Mouse (Mus musculus) heart, postnatal 0 days (tissue): ENCODE measurements around the gene Tmem185b. TPM values are rescaled to one million over a fixed set of nuclear protein-coding genes. Genes with fewer than 3 reads are reported as not detected.

Experiments
- ATAC-seq: fragments of 200-750 bp; cut with Nextera tagmentation; 2 replicates; pipeline ENCODE4 v1.8.0; 2017; ENCODE audit warnings: low read depth, moderate number of reproducible peaks, moderate library complexity; ENCODE audit not compliant: insufficient read depth
- DNase-seq: peaks from one replicate; pipeline ENCODE4 v3.0.0-alpha.2; 2016; ENCODE audit warnings: low spot score
- H3K27ac ChIP-seq: fragments of 300-500 bp; sonication (generic); 2 replicates; pipeline ENCODE4 v1.5.1; 2014; ENCODE audit warnings: low read depth, mild to moderate bottlenecking
- H3K27me3 ChIP-seq: fragments of 300-500 bp; sonication (generic); 2 replicates; pipeline ENCODE4 v1.6.1; 2014; ENCODE audit warnings: low read length, mixed read lengths; ENCODE audit not compliant: control insufficient read depth, insufficient read depth
- H3K36me3 ChIP-seq: fragments of 300-500 bp; sonication (generic); replicated peaks from 2 replicates; pipeline ENCODE4 v1.6.1; 2014; ENCODE audit warnings: low read length, mixed read lengths; ENCODE audit not compliant: control insufficient read depth, insufficient read depth
- H3K4me1 ChIP-seq: fragments of 300-500 bp; sonication (generic); 2 replicates; pipeline ENCODE4 v1.6.1; 2014; ENCODE audit warnings: antibody characterized with exemption; ENCODE audit not compliant: control insufficient read depth, insufficient read depth
- H3K4me2 ChIP-seq: fragments of 300-500 bp; sonication (generic); 2 replicates; pipeline ENCODE4 v1.6.1; 2014; ENCODE audit warnings: low read depth, mild to moderate bottlenecking, low read length, moderate library complexity
- H3K4me3 ChIP-seq: fragments of 300-500 bp; sonication (generic); 2 replicates; pipeline ENCODE4 v1.5.1; 2014; ENCODE audit warnings: low read depth, low read length
- H3K9ac ChIP-seq: fragments of 300-500 bp; sonication (generic); replicated peaks from 2 replicates; pipeline ENCODE4 v1.6.1; 2014; ENCODE audit warnings: low read depth, low read length, mixed read lengths
- H3K9me3 ChIP-seq: fragments of 300-500 bp; sonication (generic); replicated peaks from 2 replicates; pipeline ENCODE4 v1.6.1; 2016; ENCODE audit warnings: low read length; ENCODE audit not compliant: control insufficient read depth
- CTCF ChIP-seq: IDR thresholded peaks from 2 replicates; pipeline ENCODE4 v1.5.1; 2016; ENCODE audit warnings: antibody characterized with exemption, control low read depth, low read depth
- EP300 ChIP-seq: IDR thresholded peaks from 2 replicates; pipeline ENCODE4 v1.6.1; 2016; ENCODE audit warnings: antibody characterized with exemption, low read depth
- WGBS: fragments of 180-500 bp; shearing (Covaris S2); extraction: QIAGEN DNeasy Blood & Tissue Kit; methylation state at CpG from one replicate; pipeline ENCODE4 v1.1.7; 2014; 5-methylcytosine and 5-hydroxymethylcytosine counted together
- polyA plus RNA-seq: library from polyadenylated mRNA; unstranded; fragments of >200 nt; fragmentation: Nextera tagmentation; extraction: Ambion mirVana; gene quantifications from 2 replicates; pipeline ENCODE4 v1.2.1, GENCODE M21; 2015
- total RNA-seq: library from RNA; depleted of rRNA; stranded (reverse); fragments of >200 nt; gene quantifications from 2 replicates; pipeline ENCODE4 v1.2.3, GENCODE M21; 2014; ENCODE audit warnings: low replicate concordance

Tmem185b gene
- total and polyA plus RNA-seq, 2 experiments from 2014 or later, result 20.7 to 28.5 TPM

DNA sequence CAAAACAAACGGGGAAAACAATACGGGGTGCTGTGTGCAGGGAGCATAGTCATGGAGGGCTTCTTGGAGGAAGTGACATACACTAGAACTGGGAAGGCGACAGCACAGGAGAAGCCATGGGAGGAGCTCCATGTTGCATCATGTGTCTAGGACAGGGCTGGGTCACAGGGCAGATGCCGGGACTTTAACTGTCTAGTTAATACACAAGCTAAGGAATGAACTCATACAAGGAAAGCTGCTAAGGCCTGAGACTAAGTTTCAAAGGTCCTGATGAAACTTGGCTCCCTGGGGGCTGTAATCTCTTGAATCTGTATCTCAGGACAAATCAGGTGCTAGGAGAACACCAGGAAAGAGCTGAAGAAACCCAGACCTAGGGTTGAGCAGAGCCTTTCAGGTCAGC lies 3.2 kb upstream of the Tmem185b start:
- H3K4me1 ChIP-seq, result peaks cover 15% of the 10 kb centered on the region
- H3K27ac ChIP-seq, result no peak overlapping the region
- no peaks in the 10 kb centered on the region for H3K9me3 ChIP-seq
- no peak overlapping the region for H3K4me2 ChIP-seq
- H3K36me3 ChIP-seq, result peaks cover 7% of the 10 kb centered on the region; the same call in 1 of the 2 replicates
- 76% methylated on average over 4 of the region's 4 CpGs for WGBS
- H3K4me3 ChIP-seq, result no peak overlapping the region
- H3K27me3 ChIP-seq, result no peaks in the 10 kb centered on the region
- no peak for DNase-seq
- no peak for ATAC-seq
- H3K9ac ChIP-seq, result no peak overlapping the region
- no peak for TF ChIP-seq CTCF
- TF ChIP-seq EP300, result no peak

GRCm38 (mm10) chr1:119523369-119523768 lies 2.6 kb upstream of the Tmem185b start:
- H3K9me3 ChIP-seq, result no peaks in the 10 kb centered on the region
- DNase-seq (no peak), ATAC-seq (no peak)
- 75% methylated on average over 7 of the region's 7 CpGs for WGBS
- H3K4me2 ChIP-seq, result no peak overlapping the region
- H3K4me3 ChIP-seq, result no peak overlapping the region
- peaks cover 15% of the 10 kb centered on the region for H3K4me1 ChIP-seq
- H3K36me3 ChIP-seq, result peaks cover 10% of the 10 kb centered on the region
- no peaks in the 10 kb centered on the region for H3K27me3 ChIP-seq
- no peak for TF ChIP-seq EP300
- TF ChIP-seq CTCF, result no peak
- H3K27ac ChIP-seq, result no peak overlapping the region
- H3K9ac ChIP-seq, result no peak overlapping the region

DNA sequence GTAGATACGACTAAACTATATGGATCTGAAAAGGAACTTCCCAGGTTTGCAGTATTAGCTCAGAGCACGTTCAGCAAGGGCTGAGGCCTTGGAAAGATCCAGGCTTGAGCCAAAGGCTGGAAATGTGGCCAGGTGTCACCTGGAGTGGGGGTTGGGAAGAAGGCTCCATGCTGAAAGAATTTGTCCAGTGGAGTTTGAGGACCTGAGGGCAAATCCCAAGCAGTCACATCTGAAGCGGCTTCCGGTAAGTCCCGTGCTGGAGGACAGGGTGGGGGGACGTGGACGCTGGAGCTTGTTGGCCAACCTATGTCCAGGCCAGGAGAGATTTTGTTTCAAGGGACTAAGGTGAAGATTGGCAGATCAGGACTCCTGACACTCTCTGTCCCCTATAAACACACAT lies 2.1 kb upstream of the Tmem185b start:
- no peak overlapping the region for H3K9ac ChIP-seq
- 89% methylated on average over 7 of the region's 7 CpGs for WGBS
- no peak for TF ChIP-seq CTCF
- no peak for TF ChIP-seq EP300
- H3K27me3 ChIP-seq, result no peaks in the 10 kb centered on the region
- peaks cover 15% of the 10 kb centered on the region for H3K36me3 ChIP-seq
- ATAC-seq (no peak), DNase-seq (no peak)
- 0 out of 2 replicates have a peak, but pooled peaks cover under 1% of the 10 kb centered on the region for H3K9me3 ChIP-seq
- H3K4me3 ChIP-seq, result no peak overlapping the region
- H3K4me1 ChIP-seq, result peaks cover 15% of the 10 kb centered on the region
- no peak overlapping the region for H3K4me2 ChIP-seq
- H3K27ac ChIP-seq, result no peak overlapping the region

DNA sequence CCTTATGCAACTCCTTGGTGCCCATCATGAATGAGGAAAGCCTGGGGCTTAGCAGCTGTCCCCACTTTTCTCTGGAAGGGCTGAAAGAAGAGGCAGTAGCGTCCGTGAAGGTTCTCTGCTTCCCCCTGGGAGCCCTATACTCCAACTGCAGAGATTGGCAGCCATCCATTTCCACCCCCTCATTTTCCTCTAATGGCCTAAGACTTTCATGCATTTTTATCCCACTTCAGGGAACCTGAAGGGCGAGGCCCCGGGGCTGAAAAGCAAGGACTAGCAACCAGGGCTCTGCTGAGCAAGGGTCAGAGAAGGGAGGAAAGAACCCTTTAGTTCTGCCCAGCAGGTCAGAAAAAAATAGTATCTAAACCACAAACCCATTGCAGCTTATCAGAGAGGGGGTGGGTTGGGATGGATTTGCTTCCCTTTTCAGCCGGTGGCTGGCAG lies 936 bp upstream of the Tmem185b start:
- 16% methylated on average over 5 of the region's 5 CpGs for WGBS
- Histone ChIP-seq H3K27me3 (no peaks in the 10 kb centered on the region), H3K9me3 (0 out of 2 replicates have a peak, but pooled peaks cover 4% of the 10 kb centered on the region), H3K4me1 (peaks cover 15% of the 10 kb centered on the region), H3K4me2 (peak overlapping the region; percentile 97), H3K27ac (peak overlapping the region; percentile 86), H3K4me3 (peak overlapping the region; percentile 61), H3K36me3 (peaks cover 19% of the 10 kb centered on the region), H3K9ac (peak overlapping the region; percentile 74)
- DNase-seq, result peak; percentile 31
- no peak for ATAC-seq
- TF ChIP-seq EP300 (no peak), CTCF (no peak)

- Histone ChIP-seq H3K4me2 (no peak overlapping the region), H3K4me1 (peaks cover 7% of the 10 kb centered on the region), H3K4me3 (no peak overlapping the region), H3K9me3 (0 out of 2 replicates have a peak, but pooled peaks cover 4% of the 10 kb centered on the region), H3K27me3 (no peaks in the 10 kb centered on the region), H3K27ac (no peak overlapping the region), H3K9ac (no peak overlapping the region), H3K36me3 (peaks cover 19% of the 10 kb centered on the region)
- DNase-seq (no peak), ATAC-seq (no peak)
- TF ChIP-seq CTCF, result no peak
- no peak for TF ChIP-seq EP300
- 84% methylated on average over 13 of the region's 13 CpGs for WGBS
These were observed 5.0 kb downstream of the Tmem185b start for GRCm38 (mm10) chr1:119530941-119531340.

DNA sequence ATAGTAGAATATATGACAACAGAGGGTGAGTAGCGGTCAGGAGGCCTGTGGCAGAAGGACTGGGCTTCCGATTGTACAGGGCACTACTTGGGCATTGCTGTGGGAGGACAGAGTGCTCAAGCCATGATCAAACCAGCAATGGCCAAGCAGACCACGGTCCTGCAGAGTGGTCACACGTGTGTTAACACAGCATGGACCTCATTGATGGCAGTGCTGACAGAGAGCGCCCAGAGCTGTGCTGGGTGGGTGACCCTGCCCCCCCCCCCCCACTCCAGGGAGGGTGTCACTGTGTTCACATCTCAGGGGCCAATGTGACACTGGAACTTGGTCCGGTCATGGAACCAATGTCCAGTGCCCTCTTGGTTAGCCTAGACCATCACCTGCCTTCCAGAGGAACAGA lies 6.2 kb downstream of the Tmem185b start:
- Histone ChIP-seq H3K27me3 (no peaks in the 10 kb centered on the region), H3K9me3 (0 out of 2 replicates have a peak, but pooled peaks cover 4% of the 10 kb centered on the region), H3K4me1 (no peaks in the 10 kb centered on the region), H3K27ac (no peak overlapping the region), H3K36me3 (peaks cover 17% of the 10 kb centered on the region), H3K9ac (no peak overlapping the region), H3K4me3 (no peak overlapping the region), H3K4me2 (no peak overlapping the region)
- ATAC-seq (no peak), DNase-seq (no peak)
- 93% methylated on average over 6 of the region's 6 CpGs for WGBS
- TF ChIP-seq EP300, result no peak
- no peak for TF ChIP-seq CTCF
